Mouse (Mus musculus) activated CD4-positive, CD25-positive, alpha-beta regulatory T cell, adult 9 weeks (primary cell): ENCODE results near the gene Scml4. TPM values are rescaled to one million over a fixed set of nuclear protein-coding genes. Genes with fewer than 3 reads are reported as not detected.

Source experiments
- polyA plus RNA-seq: library from polyadenylated mRNA; unstranded; fragments of 100-300 nt; shearing (Covaris generic); gene quantifications from one replicate; pipeline ENCODE4 v1.2.1, GENCODE M21; 2017

Gene Scml4
- polyA plus RNA-seq = 91.5 TPM

GRCm38 (mm10) chr10:42860159-42860911 lies at the start of gene Scml4:
Scml4 (plus strand) TSS chr10:42860370.

Other genes starting within 250 kb of the Scml4 start
- 11.0 TPM for gene Sec63, start 98.9 kb upstream of the Scml4 start, polyA plus RNA-seq